Mouse (Mus musculus): ENCODE data around the gene Sik2.

The Sik2 gene

GRCm38 (mm10) chr9:50986677-50987076 is 22.2 kb downstream of the Sik2 start:
- in situ Hi-C loops (cut with MseI, MboI) = no loop called here

DNA sequence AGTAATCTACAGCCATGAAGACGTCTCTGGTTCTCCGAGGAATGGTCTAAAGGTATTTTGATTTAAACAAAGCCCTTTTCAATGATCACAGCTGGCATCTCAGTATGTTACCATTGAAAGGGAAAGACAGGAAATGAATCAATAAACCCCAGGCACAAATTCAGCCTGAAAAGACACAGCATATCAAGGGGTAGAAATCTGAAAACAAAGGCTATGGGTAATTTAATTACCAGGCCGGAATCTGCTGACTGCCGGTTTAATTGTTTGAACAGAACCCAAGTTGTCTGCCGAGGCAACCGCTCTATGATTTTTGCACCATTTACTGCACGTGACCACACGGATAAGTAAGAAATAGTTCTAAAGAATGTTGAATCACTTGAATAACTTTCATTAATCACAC is 22.8 kb downstream of the Sik2 start:
- in situ Hi-C loops (cut with MseI, MboI) = no loop called here

DNA sequence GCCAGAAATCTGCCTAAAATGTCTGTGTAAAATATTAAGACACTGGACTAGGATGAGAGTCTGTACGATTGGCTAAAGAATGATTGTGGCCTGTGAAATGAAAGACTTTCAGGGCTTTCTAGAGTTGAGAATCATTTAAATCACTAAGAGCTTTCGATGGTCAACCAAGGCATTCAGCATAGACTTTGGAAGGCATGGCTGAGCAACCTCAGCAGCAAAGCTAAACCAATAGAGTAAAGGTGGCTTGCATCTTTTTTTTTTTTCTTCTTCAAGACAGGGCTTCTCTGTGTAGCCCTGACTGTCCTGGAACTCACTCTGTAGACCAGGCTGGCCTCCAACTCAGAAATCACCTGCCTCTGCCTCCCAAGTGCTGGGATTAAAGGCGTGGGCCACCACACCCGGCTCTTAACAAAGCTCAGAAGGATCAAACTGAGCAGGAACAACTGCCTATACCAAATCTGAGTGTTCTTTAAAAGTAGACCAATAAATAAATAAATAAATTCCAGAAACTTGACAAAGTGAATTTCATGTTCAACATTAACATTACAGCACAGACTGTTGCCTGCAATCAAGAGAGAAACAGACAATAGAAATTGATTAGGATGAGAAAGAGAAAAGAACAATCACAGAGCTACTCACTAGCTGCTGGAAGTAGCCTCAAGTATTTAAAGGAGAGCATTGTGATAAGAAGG is 27.2 kb downstream of the Sik2 start:
- in situ Hi-C loops (cut with MseI, MboI) = no loop called here

- in situ Hi-C loops (cut with MseI, MboI) = no loop called here
Observed at GRCm38 (mm10) chr9:50974631-50975030, 34.2 kb downstream of the Sik2 start.

GRCm38 (mm10) chr9:50970413-50970812 is 38.5 kb downstream of the Sik2 start:
- in situ Hi-C loops (cut with MseI, MboI) = no loop called here

GRCm38 (mm10) chr9:50969266-50969665 is 39.6 kb downstream of the Sik2 start:
- in situ Hi-C loops (cut with MseI, MboI) = no loop called here

DNA sequence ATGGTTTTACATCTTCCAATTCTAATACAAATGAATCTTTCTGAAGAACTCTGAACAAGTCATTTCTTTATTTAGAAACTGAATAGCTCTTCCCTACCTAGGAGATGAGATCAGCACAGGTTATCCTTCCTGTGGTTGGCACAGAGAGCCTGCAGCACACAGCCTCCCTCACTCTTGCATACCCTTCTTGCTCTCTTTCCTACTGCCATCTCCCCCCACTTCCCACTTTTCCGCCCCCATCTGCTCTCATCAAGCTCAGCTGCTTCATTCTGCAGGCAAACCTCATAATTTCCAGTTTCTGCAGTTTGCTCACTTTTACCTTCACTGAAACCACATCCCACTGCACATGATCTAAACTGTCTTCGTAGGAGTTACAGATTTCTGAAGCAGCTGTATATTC is 42.6 kb downstream of the Sik2 start:
- in situ Hi-C loops (cut with MseI, MboI) = no loop called here

DNA sequence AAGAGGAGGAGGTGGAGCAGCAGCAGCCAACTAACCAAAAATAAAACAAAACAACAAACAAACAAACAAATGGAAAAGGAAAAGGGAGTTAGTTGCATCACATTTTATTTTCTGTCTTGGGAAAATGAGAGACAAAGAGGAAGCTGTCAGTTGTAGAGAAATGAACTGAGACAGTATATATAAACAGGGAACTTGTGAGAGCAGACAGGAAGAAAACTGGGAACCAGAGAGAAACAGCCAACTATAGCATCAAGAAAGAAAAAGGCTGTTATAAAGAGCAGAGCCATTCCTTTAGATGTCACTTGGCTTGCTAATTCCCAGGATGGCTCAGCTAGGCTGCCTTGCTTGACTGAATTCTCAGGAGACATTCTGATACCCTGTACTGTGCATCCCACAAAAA is 43.5 kb downstream of the Sik2 start:
- in situ Hi-C loops (cut with MseI, MboI) = no loop called here

DNA sequence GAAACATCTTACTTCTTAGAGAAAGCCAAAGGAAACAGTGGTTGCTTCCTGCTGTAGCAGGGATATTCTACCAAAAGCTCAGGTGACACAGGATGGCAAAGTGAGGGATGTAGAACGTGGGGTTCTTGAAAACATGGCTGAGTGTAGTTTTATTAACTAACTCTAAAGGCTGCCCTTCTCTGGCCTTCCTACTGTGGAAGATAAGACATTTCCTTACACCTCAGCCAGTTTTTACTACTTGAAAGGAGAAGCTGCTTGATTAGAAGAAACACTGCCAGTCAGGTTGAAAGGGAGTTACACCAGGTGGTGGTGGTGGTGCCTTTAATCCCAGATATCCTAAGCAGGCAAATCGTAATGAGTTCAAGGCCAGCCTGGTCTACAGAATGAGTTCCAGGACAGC is 44.0 kb downstream of the Sik2 start:
- in situ Hi-C loops (cut with MseI, MboI) = no loop called here

- in situ Hi-C loops (cut with MseI, MboI) = no loop called here
Observed at GRCm38 (mm10) chr9:50957956-50958489, 50.9 kb downstream of the Sik2 start.

DNA sequence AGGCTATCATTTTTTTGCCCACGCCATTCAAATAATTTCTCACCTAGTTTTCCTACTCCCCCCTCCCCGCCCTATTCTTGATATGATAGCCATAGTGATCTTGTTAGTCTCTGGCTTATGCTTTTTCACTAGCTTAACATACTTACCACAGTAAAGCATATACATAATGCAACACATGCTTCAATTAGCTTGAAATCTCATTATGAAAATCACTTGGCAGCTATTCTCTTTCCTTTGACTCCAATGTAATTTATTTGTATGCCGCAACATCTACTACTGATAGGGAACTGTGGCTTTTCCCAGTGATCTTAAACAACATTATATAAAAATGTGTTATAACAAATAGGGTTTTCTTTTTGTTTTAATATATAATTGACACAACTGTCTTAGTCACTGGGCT is 53.7 kb downstream of the Sik2 start:
- in situ Hi-C loops (cut with MseI, MboI) = no loop called here

DNA sequence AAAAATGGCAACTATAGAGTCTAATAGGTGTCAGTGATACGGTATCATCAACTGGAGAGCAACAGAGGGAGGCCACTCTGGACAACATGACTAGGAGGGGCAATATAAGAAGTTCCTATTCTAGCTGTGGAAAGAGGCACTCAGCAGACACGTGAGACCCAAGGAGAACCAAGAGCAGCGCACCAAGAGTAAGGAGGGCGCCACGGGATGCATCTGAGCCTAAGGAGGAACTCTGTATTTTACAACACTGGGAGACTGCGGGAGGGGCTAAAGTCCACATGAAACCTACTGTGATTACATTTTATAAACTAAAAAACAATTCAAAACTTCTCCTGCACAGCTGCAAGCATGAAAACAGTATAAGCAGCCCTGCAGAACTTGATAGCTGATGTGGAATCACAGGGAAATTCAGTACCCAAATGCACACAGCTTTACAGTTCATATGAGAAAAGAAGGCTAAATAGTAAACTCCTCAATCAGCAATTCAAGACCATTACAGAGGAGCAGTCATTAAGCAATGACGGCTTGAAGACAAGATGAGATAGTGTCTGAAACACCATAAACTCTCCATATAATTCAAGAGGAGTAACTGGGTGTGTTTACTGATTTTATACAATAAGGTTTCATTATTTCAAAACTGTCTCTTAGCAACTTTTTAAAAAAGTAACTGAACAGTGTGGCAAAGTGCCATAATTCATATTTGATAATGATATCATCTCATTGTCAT is 60.6 kb downstream of the Sik2 start:
- in situ Hi-C loops (cut with MseI, MboI) = no loop called here

GRCm38 (mm10) chr9:50946338-50946737 is 62.5 kb downstream of the Sik2 start:
- in situ Hi-C loops (cut with MseI, MboI) = no loop called here

DNA sequence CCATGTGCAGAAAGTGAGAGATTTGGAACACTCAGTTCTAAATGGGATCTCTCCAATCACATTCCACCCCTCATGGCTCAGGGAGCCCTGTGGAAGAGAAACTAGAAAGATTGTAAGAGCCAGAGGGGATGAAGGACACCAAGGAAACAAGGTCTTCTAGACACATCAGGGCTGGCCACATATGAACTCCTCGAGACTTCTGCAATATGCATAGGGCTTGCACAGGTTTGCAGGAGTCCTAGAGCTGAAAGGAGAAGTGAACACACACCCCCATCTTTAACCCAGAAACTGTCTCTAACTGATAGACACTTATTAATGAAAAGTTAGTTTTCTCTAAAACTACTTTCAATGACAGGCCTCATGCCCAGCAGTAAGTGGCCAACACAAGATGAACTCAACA is 64.0 kb downstream of the Sik2 start:
- in situ Hi-C loops (cut with MseI, MboI) = no loop called here

DNA sequence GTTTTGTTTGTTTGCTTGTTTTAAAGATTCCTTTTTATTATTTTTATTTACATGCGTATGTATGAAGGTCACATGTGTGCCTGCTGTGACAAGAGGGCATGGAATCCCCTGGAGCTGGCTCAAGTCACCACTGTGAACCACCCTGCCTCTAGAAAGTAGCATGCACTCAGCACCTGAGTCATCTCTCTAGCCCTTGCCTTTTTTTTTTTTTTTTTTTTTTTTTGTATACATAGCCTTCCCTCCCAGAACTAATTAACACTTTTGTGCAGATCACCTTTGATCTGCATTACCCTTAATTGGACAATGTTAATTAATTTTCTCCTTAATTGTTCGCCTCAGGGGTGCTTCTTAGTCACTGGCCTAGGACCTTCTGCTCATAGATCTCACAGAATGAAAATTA is 66.2 kb downstream of the Sik2 start:
- in situ Hi-C loops (cut with MseI, MboI) = no loop called here

- in situ Hi-C loops (cut with MseI, MboI) = no loop called here
Observed at GRCm38 (mm10) chr9:50941804-50942401, 67.0 kb downstream of the Sik2 start.

- in situ Hi-C loops (cut with MseI, MboI) = no loop called here
Observed at GRCm38 (mm10) chr9:50929986-50930385, 78.9 kb downstream of the Sik2 start.

GRCm38 (mm10) chr9:50925801-50926200 is 83.1 kb downstream of the Sik2 start:
- in situ Hi-C loops (cut with MseI, MboI) = no loop called here

GRCm38 (mm10) chr9:50924454-50924853 is 84.4 kb downstream of the Sik2 start:
- in situ Hi-C loops (cut with MseI, MboI) = no loop called here

DNA sequence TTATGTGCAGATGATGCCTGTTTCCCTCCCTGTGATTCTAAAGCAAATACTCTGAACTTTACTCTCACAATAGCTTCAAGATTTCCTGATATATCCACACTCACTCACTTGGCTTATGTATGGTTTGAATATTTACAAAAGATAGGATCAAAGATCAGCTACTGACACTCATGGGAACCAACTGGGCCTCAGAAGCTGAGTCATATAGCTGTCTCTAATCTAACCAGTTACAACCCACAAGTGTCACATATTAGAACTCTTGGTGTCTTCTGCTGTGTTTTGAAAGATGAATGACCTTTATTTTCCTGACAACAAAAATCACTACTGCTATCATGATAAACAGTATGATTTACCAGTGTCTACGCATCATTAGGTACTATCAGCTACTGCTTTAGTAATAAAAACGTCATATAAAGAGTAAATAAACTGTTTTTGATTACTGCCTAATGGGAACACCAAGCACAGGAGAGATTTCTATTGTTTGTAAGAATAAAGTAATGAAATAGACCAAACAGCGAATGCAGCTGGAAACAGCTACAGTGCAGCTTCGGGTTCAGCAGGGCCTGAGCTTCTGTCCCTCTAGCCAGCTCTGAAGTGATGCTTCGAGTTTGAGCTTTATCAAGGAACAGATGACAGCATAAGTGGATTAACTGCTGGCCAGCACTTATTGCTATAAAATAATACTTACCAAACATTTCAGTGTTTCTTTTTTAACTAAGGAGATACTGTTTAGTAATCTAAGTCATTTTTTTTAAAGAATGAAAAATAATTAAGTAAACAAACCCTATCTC is 86.3 kb downstream of the Sik2 start:
- in situ Hi-C loops (cut with MseI, MboI) = no loop called here

- in situ Hi-C loops (cut with MseI, MboI) = no loop called here
Observed at GRCm38 (mm10) chr9:50920933-50921895, 87.7 kb downstream of the Sik2 start.
